Mouse (Mus musculus) lung, adult 2 months (tissue): ENCODE results near the gene Noa1. TPM values are rescaled to one million over a fixed set of nuclear protein-coding genes. Genes with fewer than 3 reads are reported as not detected.
A peak's percentile ranks its signal among the peaks of the same experiment; 100 is the strongest.

Experiments used
- DNase-seq: peaks from one replicate; pipeline ENCODE4 v3.0.0; 2022
- H3K4me1 ChIP-seq: fragments of 200-500 bp; 2 replicates; pipeline ENCODE4 v1.6.1; 2011; ENCODE audit warnings: low read length; ENCODE audit not compliant: control insufficient read depth, insufficient read depth
- H3K4me3 ChIP-seq: fragments of 200-500 bp; replicated peaks from 2 replicates; pipeline ENCODE3; 2011; ENCODE audit warnings: low read depth, mild to moderate bottlenecking, control low read depth, low read length; ENCODE audit errors: extremely low read depth
- CTCF ChIP-seq: fragments of 200-500 bp; IDR thresholded peaks from 2 replicates; pipeline ENCODE4 v1.5.1; 2011; ENCODE audit warnings: mild to moderate bottlenecking, low read length, control low read depth; ENCODE audit not compliant: insufficient read depth
- POLR2A ChIP-seq: fragments of 200-500 bp; IDR thresholded peaks from 2 replicates; pipeline ENCODE4 v1.6.1; 2011; ENCODE audit warnings: low read depth, mild to moderate bottlenecking, control low read depth, low read length, borderline replicate concordance; ENCODE audit errors: extremely low read depth
- WGBS: fragments of 180-500 bp; shearing (Covaris S2); methylation state at CpG from one replicate; pipeline ENCODE4 v1.1.7; 2018; 5-methylcytosine and 5-hydroxymethylcytosine counted together
- polyA plus RNA-seq: library from polyadenylated mRNA; depleted of rRNA; stranded (reverse); fragments of >200 nt; gene quantifications from 2 replicates; pipeline ENCODE4 v1.2.3, GENCODE M21; 2012

Noa1 gene
- polyA plus RNA-seq, 1 experiment, result 8.0 TPM

- TF ChIP-seq CTCF (no peak), POLR2A (no peak)
- 64% methylated on average over 7 of the region's 7 CpGs for WGBS
- no peaks in the 10 kb centered on the region; the same call in 1 of the 2 replicates for H3K4me1 ChIP-seq
- no peak for DNase-seq
- no peak overlapping the region for H3K4me3 ChIP-seq
These were observed 36.7 kb downstream of the Noa1 start for GRCm38 (mm10) chr5:77273151-77273550.

GRCm38 (mm10) chr5:77269399-77269798, 40.5 kb downstream of the Noa1 start:
- no peak for DNase-seq
- no peaks in the 10 kb centered on the region; the same call in 1 of the 2 replicates for H3K4me1 ChIP-seq
- WGBS, result 80% methylated on average over 8 of the region's 8 CpGs

GRCm38 (mm10) chr5:77267957-77268624, 41.8 kb downstream of the Noa1 start:
- WGBS, result 93% methylated on average over 30 of the region's 30 CpGs
- no peak for DNase-seq
- no peak overlapping the region for H3K4me3 ChIP-seq
- no peaks in the 10 kb centered on the region for H3K4me1 ChIP-seq
- no peak for TF ChIP-seq CTCF
- TF ChIP-seq POLR2A, result no peak

More at GRCm38 (mm10) chr5:77269399-77269798, 40.5 kb downstream of the Noa1 start:
- no peak overlapping the region for H3K4me3 ChIP-seq
- TF ChIP-seq POLR2A (no peak), CTCF (peak; percentile 16; the same call in 1 of the 2 replicates)

- Histone ChIP-seq H3K4me1 (no peaks in the 10 kb centered on the region), H3K4me3 (no peak overlapping the region)
- DNase-seq, result no peak
- TF ChIP-seq CTCF, result no peak
- TF ChIP-seq POLR2A, result no peak
- 64% methylated on average over 4 of the region's 4 CpGs for WGBS
These were observed 42.4 kb downstream of the Noa1 start for GRCm38 (mm10) chr5:77267441-77267840.

GRCm38 (mm10) chr5:77266886-77267401, 42.9 kb downstream of the Noa1 start:
- Histone ChIP-seq H3K4me1 (no peaks in the 10 kb centered on the region), H3K4me3 (peak overlapping the region; percentile 97)
- DNase-seq, result no peak
- 3% methylated on average over 11 of the region's 11 CpGs for WGBS
- TF ChIP-seq CTCF (no peak), POLR2A (no peak)

- DNase-seq, result peak; percentile 64
- Histone ChIP-seq H3K4me3 (peak overlapping the region; percentile 97), H3K4me1 (no peaks in the 10 kb centered on the region)
- WGBS, result 1% methylated on average over 78 of the region's 87 CpGs
- TF ChIP-seq POLR2A (peak; percentile 26; the same call in 1 of the 2 replicates), CTCF (no peak)
These were observed 43.6 kb downstream of the Noa1 start for GRCm38 (mm10) chr5:77266066-77266885.

GRCm38 (mm10) chr5:77265671-77266065, 44.2 kb downstream of the Noa1 start:
- no peaks in the 10 kb centered on the region for H3K4me1 ChIP-seq
- no peak for TF ChIP-seq CTCF
- no peak for TF ChIP-seq POLR2A
- H3K4me3 ChIP-seq, result peak overlapping the region; percentile 97
- WGBS, result 1% methylated on average over 46 of the region's 53 CpGs
- DNase-seq, result no peak

GRCm38 (mm10) chr5:77265081-77265670, 44.7 kb downstream of the Noa1 start, which contains the start of gene Rest:
TSS of gene Rest (plus strand) at chr5:77265491.
- Histone ChIP-seq H3K4me3 (peak within 1 kb of the TSS; percentile 97), H3K4me1 (no peaks in the 10 kb centered on the region)
- under 1% methylated on average over 77 of the region's 78 CpGs for WGBS
- no peak for TF ChIP-seq CTCF
- TF ChIP-seq POLR2A, result peak; percentile 46; the same call in 1 of the 2 replicates
- DNase-seq, result peak; percentile 75

GRCm38 (mm10) chr5:77262105-77262504, 47.8 kb downstream of the Noa1 start:
- WGBS, result 91% methylated on average over 5 of the region's 5 CpGs
- Histone ChIP-seq H3K4me1 (no peaks in the 10 kb centered on the region), H3K4me3 (no peak overlapping the region)
- DNase-seq, result no peak
- no peak for TF ChIP-seq POLR2A
- TF ChIP-seq CTCF, result no peak
